Mouse (Mus musculus) pancreas, adult 10 weeks (tissue): ENCODE data around the gene Clca3a1. TPM values are rescaled to one million over a fixed set of nuclear protein-coding genes. Genes with fewer than 3 reads are reported as not detected.

Experiments
- polyA plus RNA-seq: library from polyadenylated mRNA; stranded (reverse); fragments of 350-450 nt; fragmentation: Illumina TruSeq; extraction: RNeasy Lipid Tissue Mini Kit (QIAGEN cat#74804); gene quantifications from one replicate; pipeline ENCODE4 v1.2.3, GENCODE M21; 2015; ENCODE audit warnings: low read depth, low replicate concordance; ENCODE audit not compliant: insufficient read depth

Gene Clca3a1
- 0.52 TPM for polyA plus RNA-seq

DNA sequence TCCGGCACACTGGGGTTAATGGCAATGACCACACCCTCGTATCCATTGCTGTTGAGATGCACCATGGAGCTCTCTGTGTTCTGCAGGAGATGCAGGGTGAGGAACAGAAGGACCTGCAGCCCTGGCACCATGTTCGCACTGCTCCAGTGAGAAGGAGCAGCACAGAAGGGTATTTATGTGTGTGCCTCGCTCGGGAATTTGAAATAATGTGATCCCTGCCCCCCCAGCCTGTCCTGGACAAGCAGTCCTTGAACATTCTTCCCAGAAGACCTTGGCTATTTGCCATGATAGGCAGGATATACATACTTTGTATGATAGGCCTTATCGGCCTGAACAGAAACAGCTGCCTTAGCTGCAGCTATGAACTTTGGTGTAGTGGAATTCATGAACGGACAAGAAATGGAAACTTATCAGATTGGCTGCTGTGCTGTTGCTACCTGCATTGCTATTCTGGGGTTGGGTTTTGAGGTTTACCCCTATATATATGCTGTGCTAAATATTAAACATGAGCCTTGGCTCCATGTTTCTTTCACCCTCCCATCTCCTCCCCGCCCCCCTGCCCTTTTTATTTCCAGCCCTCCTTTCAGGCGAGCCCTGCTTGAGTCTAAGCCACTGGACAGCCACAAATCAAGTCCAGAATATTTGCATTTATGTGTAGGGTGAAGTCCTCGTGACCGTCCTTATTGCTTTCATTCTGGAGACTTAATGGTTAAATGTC is at the start of gene Clca3a1:
Gene Clca3a1 (minus strand): TSS at position 386 of the 718 bp plus-strand sequence.

DNA sequence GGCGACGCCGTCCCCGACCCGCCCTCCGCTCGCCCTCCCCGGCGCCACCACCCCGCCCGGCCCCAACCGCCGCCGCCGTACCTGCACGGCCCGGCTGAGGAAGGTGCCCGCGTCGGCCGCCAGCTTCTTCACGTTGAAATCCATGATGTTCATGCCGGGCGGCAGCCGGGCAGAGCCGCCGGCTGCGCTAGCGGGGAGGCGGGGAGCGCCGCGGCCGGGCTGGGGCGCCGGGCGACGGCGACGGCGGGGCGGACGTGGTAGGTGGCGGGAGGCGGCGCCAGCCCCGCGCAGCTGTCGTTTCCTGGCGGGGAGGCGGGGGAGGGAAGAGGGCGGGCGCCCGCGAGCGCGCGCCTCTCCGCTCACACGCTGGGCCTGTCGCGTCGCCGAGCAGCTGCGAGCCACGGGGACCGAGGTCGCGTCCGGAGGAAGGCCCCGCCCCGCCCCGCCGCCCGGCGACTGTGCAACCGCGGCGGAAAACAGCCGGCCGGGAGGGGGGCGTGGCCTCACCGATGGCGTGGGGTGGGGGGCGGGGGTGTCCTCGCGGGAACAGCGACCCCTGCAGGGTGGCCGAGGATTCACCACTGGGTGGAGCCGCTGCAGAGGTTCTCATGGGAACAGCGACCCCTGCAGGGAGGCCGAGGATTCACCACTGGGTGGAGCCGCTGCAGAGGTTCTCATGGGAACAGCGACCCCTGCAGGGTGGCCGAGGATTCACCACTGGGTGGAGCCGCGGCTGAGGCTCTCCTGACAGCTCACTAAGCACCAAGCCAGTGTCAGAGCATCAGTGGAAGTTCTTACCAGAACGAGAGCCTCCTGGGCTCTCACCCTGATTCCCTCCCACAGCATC is 40.7 kb downstream of the Clca3a1 start, which contains the start of gene Sh3glb1:
Gene Sh3glb1 (minus strand): TSS at position 435 of the 847 bp plus-strand sequence.

Other genes with a start within 250 kb of the Clca3a1 start
- gene Hs2st1, start 190.8 kb downstream of the Clca3a1 start, polyA plus RNA-seq = 2.9 TPM
- gene Selenof, start 190.7 kb downstream of the Clca3a1 start, polyA plus RNA-seq = 80.4 TPM
- 28.4 TPM for gene Sh3glb1, start 40.6 kb downstream of the Clca3a1 start, polyA plus RNA-seq
- not detected for gene Clca3a2, start 58.5 kb upstream of the Clca3a1 start, polyA plus RNA-seq
- not detected for gene Clca3b, start 88.4 kb upstream of the Clca3a1 start, polyA plus RNA-seq
- gene Clca4b, start 171.6 kb upstream of the Clca3a1 start, polyA plus RNA-seq = not detected
- not detected for gene Clca4a, start 214.1 kb upstream of the Clca3a1 start, polyA plus RNA-seq